Mouse (Mus musculus) CH12.LX (cell line): Measurements from ENCODE around the gene Tnfrsf26.

Experiments used
- CTCF ChIP-seq, 2 experiments: IDR thresholded peaks in 1 of 2; conservative IDR thresholded peaks in 1 of 2; 2 replicates each; pipeline ENCODE4 v1.5.1; 2011 to 2012; ENCODE audit warnings: low read depth in 2 of 2, low read length in 2 of 2, improper control_type of control experiment in 1 of 2, inconsistent platforms in 1 of 2, mild to moderate bottlenecking in 1 of 2, moderate library complexity in 1 of 2
- ELF1 ChIP-seq: IDR thresholded peaks from 2 replicates; pipeline ENCODE4 v1.6.1; 2014; ENCODE audit warnings: low read depth, mild to moderate bottlenecking, inconsistent platforms, low read length, improper control_type of control experiment
- EP300 ChIP-seq: IDR thresholded peaks from 2 replicates; pipeline ENCODE4 v1.6.1; 2011; ENCODE audit warnings: low read length, improper control_type of control experiment
- ETS1 ChIP-seq: conservative IDR thresholded peaks from 2 replicates; pipeline ENCODE4 v1.6.1; 2012; ENCODE audit warnings: low read depth, mild to moderate bottlenecking, inconsistent platforms, low read length, improper control_type of control experiment, moderate library complexity
- GABPA ChIP-seq: IDR thresholded peaks from 2 replicates; pipeline ENCODE4 v1.6.1; 2012; ENCODE audit warnings: low read depth, low read length, improper control_type of control experiment, inconsistent platforms; ENCODE audit not compliant: insufficient replicate concordance
- POLR2A ChIP-seq: IDR thresholded peaks from 2 replicates; pipeline ENCODE4 v1.6.1; 2011; ENCODE audit warnings: low read depth, mild to moderate bottlenecking, improper control_type of control experiment, low read length
- POLR2AphosphoS2 ChIP-seq: IDR thresholded peaks from 2 replicates; pipeline ENCODE4 v1.6.1; 2011; ENCODE audit warnings: low read depth, low read length, improper control_type of control experiment
- RAD21 ChIP-seq: IDR thresholded peaks from 2 replicates; pipeline ENCODE4 v1.6.1; 2011; ENCODE audit warnings: low read depth, mild to moderate bottlenecking, low read length, improper control_type of control experiment, moderate library complexity
- RCOR1 ChIP-seq: conservative IDR thresholded peaks from 2 replicates; pipeline ENCODE4 v1.6.1; 2012; ENCODE audit warnings: low read depth, mild to moderate bottlenecking, inconsistent platforms, low read length, improper control_type of control experiment
- SIN3A ChIP-seq: IDR thresholded peaks from 2 replicates; pipeline ENCODE4 v1.6.1; 2012; ENCODE audit warnings: low read length, improper control_type of control experiment, inconsistent platforms
- USF1 ChIP-seq: IDR thresholded peaks from 2 replicates; pipeline ENCODE4 v1.6.1; 2014; ENCODE audit warnings: low read depth, mild to moderate bottlenecking, inconsistent platforms, low read length, improper control_type of control experiment
- ZC3H11A ChIP-seq: IDR thresholded peaks from 2 replicates; pipeline ENCODE4 v1.6.1; 2012; ENCODE audit warnings: low read depth, mild to moderate bottlenecking, inconsistent platforms, low read length, improper control_type of control experiment
- ZNF384 ChIP-seq: IDR thresholded peaks from 2 replicates; pipeline ENCODE4 v1.6.1; 2012; ENCODE audit warnings: low read depth, low read length, improper control_type of control experiment, inconsistent platforms

DNA sequence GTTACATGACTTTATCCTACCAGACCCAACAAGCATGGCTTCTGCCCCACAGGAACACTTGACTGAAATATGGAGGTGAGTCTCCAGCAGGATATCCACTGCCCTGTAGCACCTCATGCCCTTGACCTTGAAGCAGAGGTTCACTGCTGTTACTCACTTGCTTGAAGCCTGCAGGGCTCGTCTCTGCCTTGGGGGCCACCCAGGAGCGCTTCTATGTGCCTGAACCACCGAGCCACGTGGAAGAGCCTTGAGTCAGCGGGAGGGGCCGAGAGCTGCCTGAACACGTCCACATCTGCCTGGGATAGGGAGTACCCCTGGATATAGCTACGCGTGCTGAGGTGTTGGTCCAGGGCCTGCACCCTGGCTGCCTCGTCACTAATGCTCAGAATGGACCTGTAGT lies 36.3 kb downstream of the Tnfrsf26 start:
- TF ChIP-seq ETS1, result no peak
- no peak for TF ChIP-seq CTCF (conservative IDR thresholded peaks at IDR 0.05 in 1 of 2, IDR thresholded peaks at IDR 0.05 in 1 of 2; ENCODE audit: low read depth in 2 of 2, low read length in 2 of 2)
- TF ChIP-seq POLR2A, result no peak
- no peak for TF ChIP-seq ZNF384
- no peak for TF ChIP-seq USF1
- TF ChIP-seq RAD21, result no peak
- no peak for TF ChIP-seq ELF1
- TF ChIP-seq RCOR1, result no peak
- no peak for TF ChIP-seq POLR2AphosphoS2
- no peak for TF ChIP-seq EP300
- no peak for TF ChIP-seq SIN3A
- no peak for TF ChIP-seq ZC3H11A
- TF ChIP-seq GABPA, result no peak
